Mouse (Mus musculus): Measurements from ENCODE around the gene Mrpl28.
"Not testable (repeated sequence)": the region's sequence is repeated elsewhere in the genome, so short reads cannot be mapped to it uniquely, and the experiment has no call there.

The Mrpl28 gene

GRCm38 (mm10) chr17:26123267-26123684 is at the start of gene Mrpl28:
Mrpl28 (plus strand) TSS chr17:26123500.
- DNase-seq = peak; percentile 97

- DNase-seq = no peak
Measured at GRCm38 (mm10) chr17:26075246-26075645, 48.1 kb upstream of the Mrpl28 start.

DNA sequence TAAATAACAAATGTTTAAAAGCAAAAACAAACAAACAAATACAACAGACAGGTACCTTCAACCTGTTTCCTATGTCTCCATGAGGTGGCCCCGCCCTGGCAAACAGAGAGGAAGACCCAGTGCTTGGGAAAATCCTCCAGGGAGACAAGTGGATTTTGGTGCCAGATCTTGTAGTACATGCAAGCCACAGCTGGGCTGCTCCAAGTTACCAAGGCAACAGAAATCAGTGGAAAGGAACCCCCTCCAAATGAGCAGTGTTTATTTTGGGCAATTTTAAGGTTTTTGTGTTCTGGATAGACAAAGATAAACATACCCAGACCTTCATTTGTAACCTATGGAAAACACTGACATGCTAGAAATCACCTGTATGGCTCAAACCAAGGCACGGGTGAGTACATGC is 44.4 kb upstream of the Mrpl28 start:
- DNase-seq = no peak

DNA sequence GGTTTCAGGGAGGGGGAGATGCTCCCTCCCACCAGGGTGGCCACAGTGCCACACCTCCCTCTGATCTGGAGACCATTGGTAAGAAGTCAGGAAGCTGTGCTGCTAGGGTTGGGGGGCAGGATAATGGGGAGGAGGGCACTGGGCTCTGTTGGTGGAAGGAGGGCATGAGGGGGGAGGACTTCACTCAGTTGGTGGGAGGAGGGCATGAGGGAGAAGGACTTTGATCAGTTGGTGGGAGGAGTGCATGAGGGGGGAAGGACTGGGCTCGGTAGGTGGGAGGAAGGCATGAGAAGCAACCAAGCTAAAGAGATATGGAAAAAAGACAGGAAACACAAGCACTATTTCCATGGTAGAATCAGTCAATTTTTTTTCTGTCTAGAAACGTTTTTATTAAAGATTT is 42.4 kb upstream of the Mrpl28 start:
- no peak for DNase-seq

GRCm38 (mm10) chr17:26087059-26087564 is 36.2 kb upstream of the Mrpl28 start:
- no peak for DNase-seq

GRCm38 (mm10) chr17:26089905-26090632 is 33.2 kb upstream of the Mrpl28 start, which contains the start of gene Decr2:
Decr2 (minus strand) TSS chr17:26090337.
- DNase-seq = peak; percentile 86

GRCm38 (mm10) chr17:26094531-26095110 is 28.7 kb upstream of the Mrpl28 start:
- DNase-seq = no peak

GRCm38 (mm10) chr17:26095121-26095740 is 28.1 kb upstream of the Mrpl28 start, which contains the start of gene Nme4:
Nme4 (minus strand) TSS chr17:26095602.
- DNase-seq = peak; percentile 65

GRCm38 (mm10) chr17:26098461-26098860 is 24.8 kb upstream of the Mrpl28 start:
- no peak for DNase-seq

DNA sequence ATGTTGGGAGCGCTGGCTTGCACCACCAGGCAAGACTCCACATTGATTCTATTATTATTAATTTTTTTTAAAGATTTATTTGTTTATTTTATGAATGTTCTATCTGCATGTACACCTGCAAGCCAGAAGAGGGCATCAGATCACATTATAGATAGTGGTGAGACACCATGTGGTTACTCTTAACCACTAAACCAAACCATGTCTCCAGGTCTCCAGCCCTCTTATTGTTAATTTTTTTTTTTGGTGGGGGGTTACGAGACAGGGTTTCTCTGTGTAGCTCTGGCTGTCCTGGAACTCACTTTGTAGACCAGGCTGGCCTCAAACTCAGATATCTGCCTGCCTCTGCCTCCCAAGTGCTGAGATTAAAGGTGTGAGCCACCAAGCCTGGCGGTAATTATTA is 24.0 kb upstream of the Mrpl28 start:
- not testable (repeated sequence) for DNase-seq

- DNase-seq = no peak
Measured at GRCm38 (mm10) chr17:26100166-26100565, 23.1 kb upstream of the Mrpl28 start.

GRCm38 (mm10) chr17:26101478-26101877 is 21.8 kb upstream of the Mrpl28 start:
- DNase-seq = no peak

DNA sequence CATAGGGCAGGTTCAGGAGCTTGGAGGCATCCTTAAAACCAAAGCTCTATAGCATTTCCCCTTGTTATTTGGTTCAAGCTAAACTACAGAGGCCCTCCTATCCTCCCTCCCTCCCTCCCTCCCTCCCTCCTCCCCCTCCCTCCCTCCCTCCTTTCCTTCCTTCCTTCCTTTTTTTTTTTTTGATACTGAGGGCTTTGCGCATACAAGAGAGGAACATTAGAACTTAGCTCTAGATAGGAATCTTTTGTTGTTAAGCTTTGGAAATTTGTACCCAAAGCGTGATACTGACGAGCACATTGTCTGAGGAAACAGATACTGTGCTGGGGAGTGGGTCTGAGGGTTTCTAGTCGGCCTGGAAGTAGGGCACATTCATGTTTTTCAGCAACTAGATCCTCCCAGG is 17.7 kb upstream of the Mrpl28 start:
- DNase-seq = no peak

GRCm38 (mm10) chr17:26110156-26110555 is 13.1 kb upstream of the Mrpl28 start:
- no peak for DNase-seq

- DNase-seq = no peak
Measured at GRCm38 (mm10) chr17:26111024-26111423, 12.3 kb upstream of the Mrpl28 start.

- DNase-seq = no peak
Measured at GRCm38 (mm10) chr17:26111722-26112121, 11.6 kb upstream of the Mrpl28 start.

GRCm38 (mm10) chr17:26112751-26113150 is 10.5 kb upstream of the Mrpl28 start:
- DNase-seq = no peak

GRCm38 (mm10) chr17:26113181-26113948 is 9.9 kb upstream of the Mrpl28 start, which contains the start of gene Tmem8:
Tmem8 (plus strand) TSS chr17:26113299.
- DNase-seq = peak; percentile 74

DNA sequence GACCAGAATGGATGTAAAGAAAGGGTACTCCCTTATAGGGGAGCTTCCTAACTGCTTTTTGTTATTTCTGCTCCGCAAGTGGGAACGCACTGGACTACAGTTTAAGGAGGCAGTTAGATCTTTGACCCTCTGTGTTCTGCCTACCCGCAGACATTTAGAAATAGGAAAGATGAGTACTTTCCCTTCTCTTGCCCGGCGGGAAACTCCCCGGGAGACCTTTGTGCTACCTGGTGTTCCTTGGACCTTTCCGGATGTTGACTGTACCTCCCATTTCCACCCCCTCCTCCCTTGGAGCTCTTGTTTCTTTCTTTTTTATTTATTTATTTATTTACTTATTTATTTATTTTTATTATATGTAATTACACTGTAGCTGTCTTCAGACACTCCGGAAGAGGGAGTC is 9.2 kb upstream of the Mrpl28 start:
- DNase-seq = no peak

GRCm38 (mm10) chr17:26114461-26114860 is 8.8 kb upstream of the Mrpl28 start:
- DNase-seq = not testable (repeated sequence)

DNA sequence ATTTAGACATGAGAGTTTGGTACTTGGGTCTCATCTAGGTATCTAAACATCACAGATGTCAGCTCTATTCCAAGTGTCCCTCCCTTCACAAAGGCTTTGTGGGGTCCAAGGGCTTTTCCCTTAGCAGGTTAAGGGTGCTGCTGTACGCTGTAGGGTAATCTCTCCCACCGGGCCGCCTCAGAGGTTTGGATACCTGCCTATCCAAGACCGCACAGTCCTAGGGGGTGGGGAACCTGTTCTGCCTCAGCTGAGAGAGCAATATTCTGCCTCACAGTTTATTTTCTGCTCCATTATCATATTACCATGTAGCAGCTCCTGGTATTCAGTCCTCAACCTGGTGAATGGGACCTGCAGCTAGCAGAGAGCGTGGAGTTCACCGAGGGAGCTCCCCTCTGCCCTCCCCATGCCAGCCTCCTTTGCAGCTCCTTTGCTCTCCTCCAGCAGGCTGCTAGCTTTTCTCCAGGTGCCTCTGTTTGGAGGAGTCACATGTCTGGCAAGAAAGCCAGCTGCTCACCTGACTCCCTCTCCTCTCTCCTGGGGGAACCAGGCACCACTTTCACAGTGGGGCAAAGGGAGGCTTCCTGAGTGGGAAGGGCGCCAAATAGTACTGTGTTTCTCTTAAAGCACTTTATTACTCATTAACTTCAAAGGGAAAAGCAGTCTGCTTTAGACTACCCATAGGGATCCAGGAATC is 7.9 kb upstream of the Mrpl28 start:
- DNase-seq = no peak

- no peak for DNase-seq
Measured at GRCm38 (mm10) chr17:26115956-26116487, 7.3 kb upstream of the Mrpl28 start.
